Mouse (Mus musculus) spleen, adult 2 months (tissue): ENCODE measurements around the gene Gm44965. TPM values are rescaled to one million over a fixed set of nuclear protein-coding genes. Genes with fewer than 3 reads are reported as not detected.
A peak's percentile ranks its signal among the peaks of the same experiment; 100 is the strongest.

Experiments
- DNase-seq, 2 experiments: peaks; one replicate each; pipeline versions ENCODE4 v3.0.0 to v3.0.0-alpha.2; 2012 to 2021; ENCODE audit warnings: low spot score in 2 of 2, low read depth in 1 of 2
- H3K27ac ChIP-seq: fragments of 200-500 bp; 2 replicates; pipeline ENCODE4 v1.5.1; 2012; ENCODE audit warnings: low read length, inconsistent platforms; ENCODE audit not compliant: insufficient read depth
- H3K27me3 ChIP-seq: fragments of 200-500 bp; 2 replicates; pipeline ENCODE4 v1.6.1; 2012; ENCODE audit warnings: mild to moderate bottlenecking, moderate library complexity, low read length, inconsistent platforms; ENCODE audit not compliant: control insufficient read depth, insufficient read depth
- H3K36me3 ChIP-seq: fragments of 200-500 bp; 2 replicates; pipeline ENCODE4 v1.6.1; 2012; ENCODE audit warnings: mild to moderate bottlenecking, low read length, inconsistent platforms; ENCODE audit not compliant: control insufficient read depth, insufficient read depth
- H3K4me1 ChIP-seq: fragments of 200-500 bp; 2 replicates; pipeline ENCODE4 v1.6.1; 2011; ENCODE audit warnings: inconsistent platforms; ENCODE audit not compliant: control insufficient read depth, insufficient read depth, insufficient read length
- H3K4me3 ChIP-seq: fragments of 200-500 bp; 2 replicates; pipeline ENCODE4 v1.5.1; 2011; ENCODE audit warnings: mild to moderate bottlenecking, inconsistent platforms; ENCODE audit not compliant: insufficient read depth, insufficient read length; ENCODE audit errors: extremely low read depth
- CTCF ChIP-seq: fragments of 200-500 bp; IDR thresholded peaks from 2 replicates; pipeline ENCODE4 v1.5.1; 2011; ENCODE audit warnings: mild to moderate bottlenecking, inconsistent platforms; ENCODE audit not compliant: insufficient read depth, insufficient read length, insufficient replicate concordance; ENCODE audit errors: extremely low read depth
- POLR2A ChIP-seq: fragments of 200-500 bp; IDR thresholded peaks from 2 replicates; pipeline ENCODE4 v1.6.1; 2011; ENCODE audit warnings: low read depth, low read length, inconsistent platforms
- WGBS: fragments of 180-500 bp; shearing (Covaris S2); methylation state at CpG from one replicate; pipeline ENCODE4 v1.1.7; 2018; 5-methylcytosine and 5-hydroxymethylcytosine counted together
- polyA plus RNA-seq: library from polyadenylated mRNA; depleted of rRNA; stranded (reverse); fragments of >200 nt; gene quantifications from 2 replicates; pipeline ENCODE4 v1.2.3, GENCODE M21; 2012

Gm44965 gene
- polyA plus RNA-seq, 1 experiment, result not detected

GRCm38 (mm10) chr6:48578736-48579135 lies 15.0 kb upstream of the Gm44965 start:
- Histone ChIP-seq H3K4me3 (no peak overlapping the region), H3K27me3 (no peaks in the 10 kb centered on the region), H3K36me3 (no peaks in the 10 kb centered on the region), H3K27ac (no peak overlapping the region), H3K4me1 (no peaks in the 10 kb centered on the region)
- TF ChIP-seq CTCF (no peak), POLR2A (no peak)
- 56% methylated on average over 5 of the region's 5 CpGs for WGBS
- DNase-seq, result no peak

- Histone ChIP-seq H3K4me1 (no peaks in the 10 kb centered on the region), H3K4me3 (no peak overlapping the region), H3K36me3 (no peaks in the 10 kb centered on the region), H3K27ac (0 out of 2 replicates have a peak overlapping the region, but pooled peaks have one; percentile 36), H3K27me3 (no peaks in the 10 kb centered on the region)
- no peak for TF ChIP-seq CTCF
- TF ChIP-seq POLR2A, result no peak
- no peak for DNase-seq
- WGBS, result under 1% methylated on average over 5 of the region's 5 CpGs
Observed at GRCm38 (mm10) chr6:48579215-48579648, 14.5 kb upstream of the Gm44965 start.

GRCm38 (mm10) chr6:48581257-48581656 lies 12.5 kb upstream of the Gm44965 start:
- H3K4me3 ChIP-seq, result no peak overlapping the region
- no peaks in the 10 kb centered on the region for H3K27me3 ChIP-seq
- DNase-seq, result no peak
- WGBS, result 86% methylated on average over 3 of the region's 3 CpGs
- H3K4me1 ChIP-seq, result no peaks in the 10 kb centered on the region
- no peak overlapping the region for H3K27ac ChIP-seq
- H3K36me3 ChIP-seq, result no peaks in the 10 kb centered on the region
- no peak for TF ChIP-seq POLR2A
- no peak for TF ChIP-seq CTCF

GRCm38 (mm10) chr6:48582037-48582436 lies 11.7 kb upstream of the Gm44965 start:
- 77% methylated on average over 3 of the region's 3 CpGs for WGBS
- TF ChIP-seq POLR2A, result no peak
- Histone ChIP-seq H3K4me1 (no peaks in the 10 kb centered on the region), H3K4me3 (no peak overlapping the region), H3K36me3 (no peaks in the 10 kb centered on the region), H3K27ac (no peak overlapping the region), H3K27me3 (no peaks in the 10 kb centered on the region)
- DNase-seq, result peak in 1 of 2 experiments; percentile 28

DNA sequence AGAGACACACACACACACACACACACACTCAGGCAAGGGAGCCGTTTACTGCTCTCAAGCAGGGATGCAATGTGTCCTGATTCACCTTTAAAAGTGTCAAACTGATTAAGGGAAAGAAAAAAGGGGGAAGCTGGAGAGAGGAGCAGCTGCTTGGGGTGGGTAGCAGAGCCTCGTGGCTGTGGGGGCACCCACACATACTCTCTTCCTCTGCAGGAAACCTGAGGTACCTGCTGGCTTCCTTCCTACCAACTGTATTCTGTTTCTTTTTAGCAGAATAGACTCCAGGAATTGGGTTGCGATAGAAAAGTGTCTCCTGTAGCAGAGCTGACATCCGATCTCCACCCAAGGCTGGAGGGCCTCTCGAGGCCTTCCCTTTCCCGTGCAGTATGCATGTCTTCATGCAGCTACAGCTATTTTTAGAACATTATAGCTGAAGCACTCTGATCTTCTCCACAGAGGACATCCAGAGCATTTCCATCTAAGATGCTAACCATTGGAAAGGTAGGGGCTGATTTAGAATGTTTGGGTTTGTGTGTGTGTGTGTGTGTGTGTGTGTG lies 4.5 kb upstream of the Gm44965 start, which contains the start of gene Gm45021:
Gene Gm45021, plus strand, starts transcription at position 417 of the 557 bp plus-strand sequence.
- Histone ChIP-seq H3K27ac (no peak within 1 kb of the TSS), H3K36me3 (no peaks in the 10 kb centered on the region), H3K4me3 (no peak within 1 kb of the TSS), H3K4me1 (peaks cover 7% of the 10 kb centered on the region), H3K27me3 (peaks cover 1% of the 10 kb centered on the region; the same call in 1 of the 2 replicates)
- DNase-seq, result no peak
- TF ChIP-seq CTCF (no peak), POLR2A (no peak)
- 15% methylated on average over 6 of the region's 6 CpGs for WGBS

DNA sequence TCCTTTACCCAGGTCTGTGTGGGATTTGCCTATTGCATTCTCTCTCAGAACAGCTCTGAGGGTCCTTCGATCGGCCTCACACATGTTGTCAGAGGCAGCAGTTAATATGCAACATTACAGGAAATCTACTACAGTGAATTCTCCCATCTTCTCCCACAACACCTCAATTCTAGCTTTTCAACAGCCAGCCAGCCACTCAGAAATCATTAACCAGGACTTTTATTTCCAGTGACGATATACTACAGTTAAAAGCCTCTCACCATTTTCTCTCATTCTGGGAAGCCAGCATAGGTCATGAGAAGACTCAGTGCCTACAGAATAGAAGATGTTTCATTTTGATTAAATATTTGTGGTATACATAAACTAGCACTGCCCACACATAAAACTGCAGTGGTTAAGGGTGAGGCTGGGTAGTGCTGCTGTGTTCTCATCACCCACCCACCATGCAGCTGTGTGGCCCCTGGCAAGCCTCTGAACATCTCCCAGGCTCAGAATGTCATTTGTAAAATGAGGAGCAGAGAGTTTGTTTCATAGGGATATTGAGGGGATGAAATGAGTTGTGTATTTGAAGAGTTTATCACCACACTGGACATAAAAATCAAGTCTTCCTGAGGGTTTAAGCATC lies 2.4 kb upstream of the Gm44965 start:
- H3K36me3 ChIP-seq, result no peaks in the 10 kb centered on the region; the same call in 1 of the 2 replicates
- no peak for TF ChIP-seq POLR2A
- TF ChIP-seq CTCF, result no peak
- no peak for DNase-seq
- H3K4me1 ChIP-seq, result peaks cover 9% of the 10 kb centered on the region
- WGBS, result 54% methylated on average over 3 of the region's 3 CpGs
- H3K27ac ChIP-seq, result no peak overlapping the region
- H3K27me3 ChIP-seq, result peaks cover 1% of the 10 kb centered on the region; the same call in 1 of the 2 replicates
- no peak overlapping the region for H3K4me3 ChIP-seq

DNA sequence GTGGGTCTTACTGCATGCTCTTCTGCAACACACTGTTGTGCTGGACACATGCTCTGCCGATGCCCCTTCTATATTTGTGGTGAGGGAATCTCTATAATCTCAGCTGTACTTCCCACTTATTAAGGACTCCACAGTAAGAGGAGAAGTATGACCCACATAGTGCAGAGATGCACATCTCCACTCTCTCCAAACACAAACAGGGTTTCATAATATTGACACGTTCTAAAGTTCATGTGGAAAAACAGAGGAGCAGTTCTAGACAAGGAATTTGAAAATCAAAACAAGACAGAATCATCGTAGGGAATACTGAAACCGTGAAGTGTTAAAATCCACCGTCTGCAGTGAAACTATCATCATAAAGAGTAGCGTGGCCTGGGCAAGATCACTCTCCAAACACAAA lies 1.9 kb upstream of the Gm44965 start:
- no peak for DNase-seq
- peaks cover 9% of the 10 kb centered on the region for H3K4me1 ChIP-seq
- peaks cover 4% of the 10 kb centered on the region; the same call in 1 of the 2 replicates for H3K36me3 ChIP-seq
- TF ChIP-seq CTCF (no peak), POLR2A (no peak)
- 62% methylated on average over 6 of the region's 6 CpGs for WGBS
- H3K27ac ChIP-seq, result no peak overlapping the region
- H3K4me3 ChIP-seq, result no peak overlapping the region
- H3K27me3 ChIP-seq, result peaks cover 1% of the 10 kb centered on the region; the same call in 1 of the 2 replicates
